Mouse (Mus musculus): Measurements from ENCODE around the gene Abhd12.
"Not testable (repeated sequence)": the region's sequence is repeated elsewhere in the genome, so short reads cannot be mapped to it uniquely, and the experiment has no call there.

The Abhd12 gene

GRCm38 (mm10) chr2:150909429-150910039 is 5.0 kb upstream of the Abhd12 start:
- peak; percentile 98 for DNase-seq (ENCODE audit: low spot score)

- not testable (repeated sequence) for DNase-seq (ENCODE audit: low spot score)
Observed at GRCm38 (mm10) chr2:150908881-150909280, 4.3 kb upstream of the Abhd12 start.

DNA sequence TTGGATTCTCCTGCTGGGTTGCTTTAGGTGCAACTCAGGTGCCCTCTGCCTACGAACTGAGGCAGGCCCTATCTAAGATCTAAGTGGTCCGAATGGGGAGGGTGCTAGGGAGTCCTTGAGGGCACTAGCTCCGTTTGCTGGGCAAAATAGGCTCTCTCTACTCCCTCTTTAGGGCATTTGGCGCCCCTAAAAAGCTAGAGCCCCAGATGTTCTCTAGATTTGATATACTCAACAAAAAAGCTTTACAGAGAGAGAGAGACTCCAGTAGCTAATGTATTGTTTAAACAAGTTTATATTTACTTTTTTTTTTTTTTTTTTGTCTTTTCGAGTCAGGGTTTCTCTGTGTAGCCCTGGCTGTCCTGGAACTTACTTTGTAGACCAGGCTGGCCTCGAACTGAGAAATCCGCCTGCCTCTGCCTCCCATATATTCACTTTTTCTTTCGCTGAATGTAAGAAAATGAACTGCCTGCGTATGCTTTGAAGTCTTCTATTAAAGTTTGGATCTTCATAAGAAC is 452 bp upstream of the Abhd12 start, which contains the start of gene Gins1:
Gene Gins1 (plus strand): TSS at position 465 of the 515 bp plus-strand sequence.
- no peak for DNase-seq (ENCODE audit: low spot score)

GRCm38 (mm10) chr2:150902347-150902746 is 2.2 kb downstream of the Abhd12 start:
- no peak for DNase-seq (ENCODE audit: low spot score)

GRCm38 (mm10) chr2:150900341-150900740 is 4.2 kb downstream of the Abhd12 start:
- no peak for DNase-seq (ENCODE audit: low spot score)

GRCm38 (mm10) chr2:150895691-150896252 is 8.8 kb downstream of the Abhd12 start:
- peak; percentile 73 for DNase-seq (ENCODE audit: low spot score)

- DNase-seq (ENCODE audit: low spot score) = no peak
Observed at GRCm38 (mm10) chr2:150894617-150895267, 9.8 kb downstream of the Abhd12 start.

DNA sequence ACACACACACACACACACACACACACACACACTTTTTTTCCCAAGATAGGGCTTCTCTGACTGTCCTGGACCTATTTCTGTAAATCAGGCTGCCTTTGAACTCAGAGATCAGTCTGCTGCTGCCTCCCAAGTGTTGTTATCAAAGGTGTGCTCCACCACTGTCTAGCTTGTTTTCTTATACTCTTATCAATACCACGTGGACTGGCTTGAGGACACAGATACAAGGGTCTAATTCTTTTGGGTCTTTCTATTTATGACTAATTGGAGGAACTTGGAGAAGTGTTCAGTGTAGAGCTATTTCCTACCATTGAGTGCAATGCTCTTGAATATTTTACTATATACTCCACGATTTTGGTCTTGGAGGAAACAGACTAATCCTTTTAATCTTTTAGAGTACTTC is 17.2 kb downstream of the Abhd12 start:
- DNase-seq (ENCODE audit: low spot score) = no peak

DNA sequence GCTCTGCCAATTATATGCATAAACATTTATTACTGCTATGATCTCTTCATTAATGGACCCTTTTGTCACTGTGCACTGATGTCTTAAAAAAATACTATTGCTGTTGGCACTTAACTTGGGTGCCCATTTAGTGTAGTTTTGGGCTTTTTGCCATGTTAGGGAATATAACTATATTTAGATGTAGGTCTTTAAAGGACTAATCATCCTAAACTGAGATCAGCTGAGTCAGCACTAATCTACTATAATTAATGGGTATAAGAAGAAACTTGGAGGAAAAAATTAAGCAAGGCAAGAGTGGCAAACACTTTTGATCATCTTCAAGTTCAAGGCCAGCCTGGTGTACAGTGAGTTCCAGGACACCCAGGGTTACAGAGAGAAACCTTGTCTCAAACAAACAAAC is 18.2 kb downstream of the Abhd12 start:
- DNase-seq (ENCODE audit: low spot score) = no peak

DNA sequence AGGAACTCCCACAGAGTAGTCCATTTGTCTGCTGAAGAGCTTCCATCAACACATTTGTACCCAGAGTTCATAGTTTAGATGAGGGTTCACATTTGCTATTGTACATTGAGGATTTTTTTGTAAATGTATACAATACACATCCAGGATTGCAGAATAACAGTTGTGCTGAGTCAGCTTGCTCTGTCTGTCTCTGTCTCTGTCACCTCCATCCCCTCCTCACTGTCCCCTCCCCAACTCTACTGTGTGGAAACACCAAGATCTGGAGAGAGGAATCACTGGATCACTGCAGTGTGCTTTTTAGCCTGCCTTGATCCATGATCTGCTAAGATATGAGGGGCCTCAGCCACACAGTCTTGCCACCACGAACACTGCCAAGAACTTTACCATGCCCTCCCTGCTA is 18.7 kb downstream of the Abhd12 start:
- DNase-seq (ENCODE audit: low spot score) = no peak

DNA sequence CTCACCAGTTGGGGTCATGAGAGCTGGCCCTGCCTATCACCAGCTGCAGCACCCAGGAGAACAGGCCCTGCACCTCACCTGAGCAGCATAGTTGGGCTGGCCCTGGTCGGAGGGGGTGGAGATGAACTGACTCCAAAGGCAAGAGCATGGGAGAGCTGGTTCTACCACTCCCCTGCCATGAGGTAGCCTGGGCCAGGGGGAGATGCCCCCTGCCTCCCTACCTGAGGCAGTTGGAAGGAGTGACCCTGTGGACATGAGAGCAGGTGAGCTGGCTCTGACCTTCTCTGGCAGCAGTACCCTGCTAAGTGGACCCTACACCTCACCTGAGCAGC is 19.8 kb downstream of the Abhd12 start:
- no peak for DNase-seq (ENCODE audit: low spot score)

GRCm38 (mm10) chr2:150884075-150884778 is 20.3 kb downstream of the Abhd12 start:
- no peak for DNase-seq (ENCODE audit: low spot score)

DNA sequence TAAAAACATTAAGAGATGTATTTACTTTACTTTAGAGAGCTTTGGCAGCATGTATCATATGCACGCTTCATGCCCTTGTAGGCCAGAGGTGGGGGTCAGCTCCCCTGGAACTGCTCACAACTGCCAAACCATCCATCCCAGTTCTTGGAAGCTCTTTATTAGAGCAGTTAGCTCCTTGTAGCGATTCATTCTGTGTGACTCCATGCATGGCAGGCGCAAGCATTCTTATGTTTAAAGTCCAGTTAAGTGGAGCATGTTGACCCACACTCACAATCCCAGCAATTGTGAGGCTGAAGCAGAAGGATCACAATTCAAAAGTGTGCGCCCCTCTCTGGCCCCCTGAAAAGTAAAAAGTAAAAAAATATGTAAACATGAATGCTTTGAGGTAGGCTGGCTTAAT is 27.0 kb downstream of the Abhd12 start:
- DNase-seq (ENCODE audit: low spot score) = no peak

DNA sequence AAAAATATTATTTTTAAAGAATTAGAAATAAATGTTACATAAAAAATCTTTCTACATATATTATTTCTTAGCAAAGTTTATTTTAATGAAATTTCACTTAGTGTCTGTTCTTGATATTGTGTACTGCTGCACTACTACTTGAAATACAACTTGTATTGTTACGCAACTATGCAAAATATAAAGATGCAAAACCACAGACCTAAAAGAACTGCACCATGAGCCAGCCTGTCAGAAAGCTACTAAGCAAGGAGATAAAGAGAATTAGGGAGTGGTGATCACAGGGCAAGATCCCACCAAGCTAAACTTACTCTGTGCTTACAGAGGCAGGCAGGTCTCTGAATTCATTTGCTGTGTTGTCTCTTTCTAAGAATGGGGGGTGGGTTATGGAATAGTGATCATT is 29.3 kb downstream of the Abhd12 start:
- DNase-seq (ENCODE audit: low spot score) = no peak

- no peak for DNase-seq (ENCODE audit: low spot score)
Observed at GRCm38 (mm10) chr2:150874508-150874907, 30.0 kb downstream of the Abhd12 start.

GRCm38 (mm10) chr2:150869446-150869845 is 35.1 kb downstream of the Abhd12 start:
- DNase-seq (ENCODE audit: low spot score) = no peak

DNA sequence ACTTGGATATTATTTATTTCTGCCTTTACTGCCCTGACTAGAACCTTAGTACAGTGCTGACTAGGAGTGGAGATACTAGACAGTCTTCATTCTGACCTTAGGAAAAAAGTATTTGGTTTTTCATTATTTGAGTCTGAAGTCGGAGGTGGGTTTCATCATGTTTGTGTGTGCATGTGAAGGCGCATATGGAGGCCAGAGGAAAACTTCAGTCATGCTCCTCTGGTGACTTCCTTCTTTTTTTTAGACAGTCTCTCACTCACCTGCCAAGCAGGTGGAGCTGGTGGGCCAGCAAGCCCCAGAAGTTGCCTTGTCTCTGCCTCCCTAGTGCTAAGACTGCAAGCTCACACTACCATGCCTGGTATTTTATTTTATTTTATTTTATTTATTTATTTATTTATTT is 37.5 kb downstream of the Abhd12 start:
- DNase-seq (ENCODE audit: low spot score) = no peak

DNA sequence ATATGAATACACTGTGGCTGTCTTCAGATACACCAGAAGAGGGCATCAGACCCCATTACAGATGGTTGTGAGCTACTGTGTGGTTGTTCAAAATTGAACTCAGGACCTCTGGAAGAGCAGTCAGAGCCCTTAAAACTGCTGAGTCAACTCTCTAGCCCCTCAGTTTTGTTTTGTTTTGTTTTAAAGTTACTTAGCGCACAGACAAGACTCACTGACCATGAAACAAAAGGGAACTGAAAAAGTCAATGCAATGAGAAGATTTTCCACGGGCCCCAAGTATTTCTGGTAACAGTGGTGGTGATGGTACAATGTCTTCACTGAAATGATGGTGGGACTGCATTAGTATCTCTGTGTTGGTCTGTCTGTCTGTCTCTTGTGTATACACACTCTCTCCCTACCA is 43.4 kb downstream of the Abhd12 start:
- no peak for DNase-seq (ENCODE audit: low spot score)

DNA sequence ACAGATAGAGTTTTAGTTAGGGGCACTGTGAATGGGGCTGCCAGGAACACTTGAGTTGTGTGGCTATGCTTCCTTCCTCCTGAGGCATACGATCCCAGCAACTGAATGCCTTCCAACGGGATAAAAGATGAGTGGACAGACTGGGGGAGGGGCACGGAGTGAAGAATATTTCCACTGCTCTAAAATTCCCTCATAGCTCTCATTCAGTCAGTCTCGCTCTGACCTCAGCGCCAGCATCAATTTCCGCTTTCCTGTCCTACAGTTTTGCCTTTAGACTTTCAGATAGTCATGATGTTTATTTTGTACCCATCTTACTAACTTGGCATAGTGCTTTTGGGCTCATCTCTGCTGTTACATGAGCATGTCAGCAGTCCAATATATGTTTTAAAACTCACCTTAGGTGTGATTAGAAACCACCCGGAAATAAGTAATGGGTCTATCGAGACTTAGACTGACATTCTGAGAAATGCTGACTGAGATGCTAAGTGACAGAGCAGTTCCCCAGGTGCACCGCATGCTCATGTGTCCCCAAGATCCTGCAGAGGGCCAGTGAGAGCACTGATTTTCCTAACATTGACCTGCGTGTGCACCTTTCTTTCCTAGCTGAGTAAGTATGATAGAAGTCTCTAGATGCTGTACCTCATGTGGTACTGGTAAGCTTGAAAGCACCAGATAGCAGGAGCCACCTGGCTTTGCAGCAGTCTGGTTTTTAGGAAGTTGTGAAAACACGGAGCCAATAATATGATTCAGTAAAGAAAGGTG is 44.7 kb downstream of the Abhd12 start:
- no peak for DNase-seq (ENCODE audit: low spot score)

DNA sequence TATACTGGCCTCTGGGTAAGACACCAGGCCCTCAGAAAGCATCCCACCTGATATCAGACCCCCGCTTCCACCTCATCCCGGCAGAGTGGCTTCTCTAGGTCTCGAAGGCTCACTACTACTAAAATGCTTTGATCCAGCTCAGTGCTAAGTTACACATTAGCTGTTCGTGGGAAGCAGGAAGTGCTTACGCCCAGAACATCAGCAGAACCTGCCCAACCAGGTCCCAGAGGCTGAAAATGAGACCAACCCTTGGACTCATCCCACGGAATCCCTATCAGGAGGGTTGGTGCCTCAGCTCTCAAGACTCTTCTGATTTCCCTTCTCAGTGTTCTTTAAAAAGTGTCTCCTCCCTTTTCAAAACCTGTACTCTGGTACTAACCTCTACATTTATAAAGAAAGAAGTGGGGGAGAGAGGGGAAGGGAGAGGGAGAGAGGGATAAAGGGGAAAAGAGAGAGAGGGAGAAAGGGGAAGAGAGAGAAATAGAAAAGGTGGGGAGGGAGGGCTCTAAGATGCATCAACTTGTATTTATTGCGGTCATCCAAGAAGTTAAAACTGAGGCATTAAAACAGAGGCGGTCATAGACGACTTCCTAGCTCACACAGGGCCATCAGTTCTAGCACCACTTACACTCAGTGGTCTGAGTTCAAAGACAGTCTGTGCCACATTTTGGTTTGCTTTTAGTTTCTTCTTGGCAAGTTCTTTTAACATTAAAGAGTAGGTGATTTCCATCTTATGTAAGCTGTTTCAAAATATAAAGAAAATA is 45.6 kb downstream of the Abhd12 start:
- no peak for DNase-seq (ENCODE audit: low spot score)

GRCm38 (mm10) chr2:150855186-150855585 is 49.4 kb downstream of the Abhd12 start:
- no peak for DNase-seq (ENCODE audit: low spot score)

Measured in retina, embryonic 14.5 days (tissue).